Mouse (Mus musculus) bone marrow macrophage, adult 2 months (primary cell): ENCODE measurements around the gene Sema4d.

Source experiments
- CTCF ChIP-seq: IDR thresholded peaks from 2 replicates; pipeline ENCODE4 v1.5.1; 2012; ENCODE audit warnings: low read depth, mild to moderate bottlenecking, low read length, moderate library complexity
- POLR2A ChIP-seq: IDR thresholded peaks from 2 replicates; pipeline ENCODE4 v1.6.1; 2012; ENCODE audit warnings: mild to moderate bottlenecking, low read depth, low read length, borderline replicate concordance

GRCm38 (mm10) chr13:51645872-51646271, 147.7 kb downstream of the Sema4d start:
- TF ChIP-seq CTCF (no peak), POLR2A (no peak)
